Mouse (Mus musculus): ENCODE results near the gene Spaca9. TPM values are rescaled to one million over a fixed set of nuclear protein-coding genes. Genes with fewer than 3 reads are reported as not detected.

Spaca9 gene
- 1 to 10 TPM; 2.6 to 3.2 TPM for total RNA-seq (2023)

DNA sequence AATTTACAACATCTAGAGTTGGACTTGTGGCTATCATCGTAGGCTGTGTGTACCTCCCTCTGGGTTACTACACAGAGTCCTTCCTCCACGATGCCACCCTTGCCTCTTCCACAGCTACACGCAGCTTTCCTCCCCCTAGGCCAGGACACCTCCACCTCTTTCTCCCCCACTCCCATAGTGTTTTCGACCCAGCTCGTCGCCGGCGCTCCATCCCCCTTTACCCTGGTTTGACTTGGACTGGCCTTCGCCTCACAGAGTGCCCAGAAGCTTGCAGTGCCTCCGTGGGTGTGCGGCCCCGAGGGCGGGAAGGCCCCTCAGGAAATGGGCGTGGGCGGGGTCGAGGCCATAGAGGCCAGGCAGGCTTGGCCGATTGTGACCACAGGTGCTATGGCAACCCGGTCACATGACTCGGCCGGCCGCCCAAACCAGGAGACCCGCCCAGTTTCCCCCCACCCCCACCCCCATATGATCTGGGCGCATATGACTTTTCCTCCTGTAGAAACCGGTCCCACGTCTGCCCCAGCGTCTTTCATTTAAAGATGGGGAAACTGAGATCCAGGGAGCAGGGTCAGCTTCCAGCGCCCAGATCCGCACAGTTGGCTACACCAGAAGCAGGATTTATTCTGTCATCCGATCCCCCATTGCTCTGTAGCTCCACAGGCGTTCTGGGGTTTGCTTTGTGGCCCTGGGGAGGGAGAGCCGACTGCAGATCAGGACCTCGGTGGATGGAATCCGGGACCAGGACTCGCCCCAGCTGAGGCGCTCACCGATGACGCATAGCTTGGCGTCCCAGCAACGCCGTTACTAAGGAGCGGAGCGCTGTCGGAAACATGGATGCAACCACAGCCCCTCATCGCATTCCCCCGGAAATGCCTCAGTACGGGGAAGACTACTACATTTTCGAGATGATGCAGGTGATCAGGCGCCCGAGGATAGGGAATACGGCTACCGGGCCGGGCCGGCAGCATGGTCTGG lies at the start of gene Spaca9, which contains the start of gene Ak8:
Gene Spaca9 (minus strand): TSS at position 367 of the 975 bp plus-strand sequence.
Gene Ak8 (plus strand): TSS at position 804 of the 975 bp plus-strand sequence.

Other genes starting within 250 kb of the Spaca9 start
- gene 1700007K13Rik, start 233.4 kb downstream of the Spaca9 start, total RNA-seq (2023), result not detected
- 10 to 100 TPM; 25.9 to 27.7 TPM for gene Mrps2, start 231.7 kb downstream of the Spaca9 start, total RNA-seq (2023)
- not detected for gene Gbgt1, start 202.8 kb downstream of the Spaca9 start, total RNA-seq (2023)
- 1 to 10 TPM in 1 of 2 experiments, not detected in 1; 3.0 TPM for gene Gm10134, start 193.6 kb downstream of the Spaca9 start, total RNA-seq (2023)
- 100 to 1,000 TPM in 1 of 2 experiments, 10 to 100 TPM in 1; 68.6 to 101 TPM for gene Ralgds, start 186.6 kb downstream of the Spaca9 start, total RNA-seq (2023)
- gene Cel, start 136.3 kb downstream of the Spaca9 start, total RNA-seq (2023), result not detected
- gene Gtf3c5, start 116.0 kb downstream of the Spaca9 start, total RNA-seq (2023), result 10 to 100 TPM; 27.5 to 31.1 TPM
- gene Gfi1b, start 77.7 kb downstream of the Spaca9 start, total RNA-seq (2023), result not detected
- 10 to 100 TPM; 43.8 to 51.3 TPM for gene Tsc1, start 58.5 kb downstream of the Spaca9 start, total RNA-seq (2023)
- gene Ak8, start 437 bp upstream of the Spaca9 start, total RNA-seq (2023), result 1 to 10 TPM in 1 of 2 experiments, under 1 TPM in 1; 0.99 to 1.7 TPM
- gene Gtf3c4, start 140.6 kb upstream of the Spaca9 start, total RNA-seq (2023), result 10 to 100 TPM; 16.3 to 18.0 TPM
- gene Ddx31, start 140.7 kb upstream of the Spaca9 start, total RNA-seq (2023), result 10 to 100 TPM; 16.2 to 18.3 TPM
- gene Barhl1, start 216.9 kb upstream of the Spaca9 start, total RNA-seq (2023), result not detected

All from B cell, adult 67 days (primary cell).